Mouse (Mus musculus): ENCODE measurements around the gene Cpsf4. TPM values are rescaled to one million over a fixed set of nuclear protein-coding genes. Genes with fewer than 3 reads are reported as not detected.
"Not testable (repeated sequence)": the region's sequence is repeated elsewhere in the genome, so short reads cannot be mapped to it uniquely, and the experiment has no call there.

Gene Cpsf4
- polyA plus RNA-seq (2016; fragmentation: Nextera tagmentation; extraction: Ambion mirVana): 38.8 and 53.3 TPM in 2 replicates

- Histone ChIP-seq H3K4me3 (peak within 1 kb of the TSS; percentile 84), H3K27me3 (ENCODE audit: insufficient read depth, poor library complexity, severe bottlenecking) (no peaks in the 10 kb centered on the region), H3K27ac (peak within 1 kb of the TSS; percentile 91), H3K9me3 (no peaks in the 10 kb centered on the region), H3K4me1 (peaks cover 30% of the 10 kb centered on the region), H3K36me3 (peaks cover 51% of the 10 kb centered on the region)
- 1% methylated on average over 51 of the region's 51 CpGs for WGBS
- DNase-seq (ENCODE audit: low spot score): peak; percentile 100
These were observed at the start of gene Cpsf4, which contains the start of gene Ptcd1 for GRCm38 (mm10) chr5:145166536-145167305. Gene Cpsf4 (plus strand): TSS chr5:145167213. Gene Ptcd1 (minus strand): TSS chr5:145167108.

GRCm38 (mm10) chr5:145118005-145118404 is 49.0 kb upstream of the Cpsf4 start:
- H3K4me1 ChIP-seq: peaks cover 35% of the 10 kb centered on the region
- peaks cover 19% of the 10 kb centered on the region for H3K36me3 ChIP-seq
- no peak overlapping the region for H3K27ac ChIP-seq
- H3K27me3 ChIP-seq (ENCODE audit: insufficient read depth, poor library complexity, severe bottlenecking): no peaks in the 10 kb centered on the region
- H3K9me3 ChIP-seq: no peaks in the 10 kb centered on the region
- WGBS: 54% methylated on average over 6 of the region's 6 CpGs
- DNase-seq (ENCODE audit: low spot score): no peak
- no peak overlapping the region for H3K4me3 ChIP-seq

- WGBS: 85% methylated on average over 5 of the region's 5 CpGs
- H3K4me1 ChIP-seq: peaks cover 35% of the 10 kb centered on the region
These were observed 48.6 kb upstream of the Cpsf4 start for GRCm38 (mm10) chr5:145118461-145118860.

GRCm38 (mm10) chr5:145119385-145119784 is 47.6 kb upstream of the Cpsf4 start:
- H3K36me3 ChIP-seq: peaks cover 32% of the 10 kb centered on the region
- H3K27me3 ChIP-seq (ENCODE audit: insufficient read depth, poor library complexity, severe bottlenecking): no peaks in the 10 kb centered on the region
- peaks cover 29% of the 10 kb centered on the region for H3K4me1 ChIP-seq
- WGBS: 86% methylated on average over 2 of the region's 2 CpGs
- H3K9me3 ChIP-seq: no peaks in the 10 kb centered on the region
- H3K27ac ChIP-seq: no peak overlapping the region
- no peak for DNase-seq (ENCODE audit: low spot score)
- no peak overlapping the region for H3K4me3 ChIP-seq

More at GRCm38 (mm10) chr5:145118461-145118860, 48.6 kb upstream of the Cpsf4 start:
- H3K36me3 ChIP-seq: peaks cover 23% of the 10 kb centered on the region
- no peaks in the 10 kb centered on the region for H3K27me3 ChIP-seq (ENCODE audit: insufficient read depth, poor library complexity, severe bottlenecking)
- no peak overlapping the region for H3K27ac ChIP-seq
- no peaks in the 10 kb centered on the region for H3K9me3 ChIP-seq
- no peak for DNase-seq (ENCODE audit: low spot score)
- no peak overlapping the region for H3K4me3 ChIP-seq

- H3K27ac ChIP-seq: no peak overlapping the region
These were observed 46.1 kb upstream of the Cpsf4 start for GRCm38 (mm10) chr5:145120921-145121320.

GRCm38 (mm10) chr5:145123396-145123795 is 43.6 kb upstream of the Cpsf4 start:
- Histone ChIP-seq H3K9me3 (no peaks in the 10 kb centered on the region), H3K4me3 (no peak overlapping the region), H3K36me3 (peaks cover 72% of the 10 kb centered on the region), H3K27ac (no peak overlapping the region), H3K27me3 (ENCODE audit: insufficient read depth, poor library complexity, severe bottlenecking) (no peaks in the 10 kb centered on the region), H3K4me1 (peaks cover 22% of the 10 kb centered on the region; the same call in 1 of the 2 replicates)
- 93% methylated on average over 19 of the region's 19 CpGs for WGBS
- no peak for DNase-seq (ENCODE audit: low spot score)

More at GRCm38 (mm10) chr5:145120921-145121320, 46.1 kb upstream of the Cpsf4 start:
- 53% methylated on average over 7 of the region's 7 CpGs for WGBS
- Histone ChIP-seq H3K4me3 (no peak overlapping the region), H3K36me3 (peaks cover 47% of the 10 kb centered on the region), H3K27me3 (ENCODE audit: insufficient read depth, poor library complexity, severe bottlenecking) (no peaks in the 10 kb centered on the region), H3K9me3 (no peaks in the 10 kb centered on the region), H3K4me1 (peaks cover 24% of the 10 kb centered on the region; the same call in 1 of the 2 replicates)
- DNase-seq (ENCODE audit: low spot score): no peak

- WGBS: 94% methylated on average over 9 of the region's 9 CpGs
These were observed 40.4 kb upstream of the Cpsf4 start for GRCm38 (mm10) chr5:145126580-145126979.

GRCm38 (mm10) chr5:145129124-145129523 is 37.9 kb upstream of the Cpsf4 start:
- Histone ChIP-seq H3K27ac (no peak overlapping the region), H3K36me3 (peaks cover 98% of the 10 kb centered on the region), H3K4me1 (0 out of 2 replicates have a peak, but pooled peaks cover 2% of the 10 kb centered on the region), H3K9me3 (no peaks in the 10 kb centered on the region), H3K27me3 (ENCODE audit: insufficient read depth, poor library complexity, severe bottlenecking) (no peaks in the 10 kb centered on the region), H3K4me3 (no peak overlapping the region)
- 88% methylated on average over 4 of the region's 4 CpGs for whole genome bisulfite sequencing
- no peak for DNase-seq (ENCODE audit: low spot score)

More at GRCm38 (mm10) chr5:145126580-145126979, 40.4 kb upstream of the Cpsf4 start:
- Histone ChIP-seq H3K27me3 (ENCODE audit: insufficient read depth, poor library complexity, severe bottlenecking) (no peaks in the 10 kb centered on the region), H3K9me3 (no peaks in the 10 kb centered on the region), H3K4me1 (peaks cover 10% of the 10 kb centered on the region; the same call in 1 of the 2 replicates), H3K27ac (no peak overlapping the region), H3K4me3 (no peak overlapping the region), H3K36me3 (peaks cover 93% of the 10 kb centered on the region)
- DNase-seq (ENCODE audit: low spot score): no peak

GRCm38 (mm10) chr5:145129773-145130172 is 37.2 kb upstream of the Cpsf4 start:
- H3K27me3 ChIP-seq (ENCODE audit: insufficient read depth, poor library complexity, severe bottlenecking); DNase-seq (ENCODE audit: low spot score); H3K4me3 ChIP-seq; H3K9me3 ChIP-seq; H3K27ac ChIP-seq; H3K4me1 ChIP-seq: not testable (repeated sequence)
- 77% methylated on average over 4 of the region's 6 CpGs for WGBS
- H3K36me3 ChIP-seq: peaks cover 98% of the 10 kb centered on the region

- H3K27ac ChIP-seq: no peak overlapping the region
- no peaks in the 10 kb centered on the region for H3K9me3 ChIP-seq
- no peak overlapping the region for H3K4me3 ChIP-seq
- peaks cover 98% of the 10 kb centered on the region for H3K36me3 ChIP-seq
- DNase-seq (ENCODE audit: low spot score): no peak
- H3K4me1 ChIP-seq: 0 out of 2 replicates have a peak, but pooled peaks cover 2% of the 10 kb centered on the region
- H3K27me3 ChIP-seq (ENCODE audit: insufficient read depth, poor library complexity, severe bottlenecking): no peaks in the 10 kb centered on the region
- 88% methylated on average over 11 of the region's 11 CpGs for WGBS
These were observed 36.8 kb upstream of the Cpsf4 start for GRCm38 (mm10) chr5:145130191-145130590.

GRCm38 (mm10) chr5:145130995-145131394 is 36.0 kb upstream of the Cpsf4 start:
- Histone ChIP-seq H3K36me3 (peaks cover 98% of the 10 kb centered on the region), H3K27me3 (ENCODE audit: insufficient read depth, poor library complexity, severe bottlenecking) (no peaks in the 10 kb centered on the region), H3K27ac (no peak overlapping the region), H3K9me3 (no peaks in the 10 kb centered on the region), H3K4me3 (no peak overlapping the region), H3K4me1 (0 out of 2 replicates have a peak, but pooled peaks cover 2% of the 10 kb centered on the region)
- 85% methylated on average over 3 of the region's 3 CpGs for WGBS
- no peak for DNase-seq (ENCODE audit: low spot score)

- not testable (repeated sequence) for H3K9me3 ChIP-seq; DNase-seq (ENCODE audit: low spot score); H3K4me1 ChIP-seq; H3K27me3 ChIP-seq (ENCODE audit: insufficient read depth, poor library complexity, severe bottlenecking); H3K27ac ChIP-seq; H3K4me3 ChIP-seq
- WGBS: 88% methylated on average over 6 of the region's 6 CpGs
- peaks cover 93% of the 10 kb centered on the region for H3K36me3 ChIP-seq
These were observed 33.7 kb upstream of the Cpsf4 start for GRCm38 (mm10) chr5:145133275-145133674.

GRCm38 (mm10) chr5:145138836-145139235 is 28.2 kb upstream of the Cpsf4 start:
- H3K36me3 ChIP-seq: peaks cover 66% of the 10 kb centered on the region
- peaks cover 14% of the 10 kb centered on the region for H3K4me1 ChIP-seq
- no peak overlapping the region; the same call in 1 of the 2 replicates for H3K27ac ChIP-seq
- no peak for DNase-seq (ENCODE audit: low spot score)
- WGBS: 21% methylated on average over 6 of the region's 6 CpGs
- H3K4me3 ChIP-seq: peak overlapping the region; percentile 94
- H3K9me3 ChIP-seq: no peaks in the 10 kb centered on the region
- H3K27me3 ChIP-seq (ENCODE audit: insufficient read depth, poor library complexity, severe bottlenecking): no peaks in the 10 kb centered on the region
